Mouse (Mus musculus) embryonic fibroblast, embryonic 13.5 days (primary cell): Measurements from ENCODE around the gene Smim24.

Source experiments
- CTCF ChIP-seq: IDR thresholded peaks from 2 replicates; pipeline ENCODE4 v1.5.1; 2011; ENCODE audit warnings: mild to moderate bottlenecking, control low read depth, low read length, moderate library complexity, borderline replicate concordance; ENCODE audit not compliant: insufficient read depth
- POLR2A ChIP-seq: IDR thresholded peaks from 2 replicates; pipeline ENCODE4 v1.6.1; 2011; ENCODE audit warnings: low read depth, mild to moderate bottlenecking, control low read depth, low read length, moderate library complexity

DNA sequence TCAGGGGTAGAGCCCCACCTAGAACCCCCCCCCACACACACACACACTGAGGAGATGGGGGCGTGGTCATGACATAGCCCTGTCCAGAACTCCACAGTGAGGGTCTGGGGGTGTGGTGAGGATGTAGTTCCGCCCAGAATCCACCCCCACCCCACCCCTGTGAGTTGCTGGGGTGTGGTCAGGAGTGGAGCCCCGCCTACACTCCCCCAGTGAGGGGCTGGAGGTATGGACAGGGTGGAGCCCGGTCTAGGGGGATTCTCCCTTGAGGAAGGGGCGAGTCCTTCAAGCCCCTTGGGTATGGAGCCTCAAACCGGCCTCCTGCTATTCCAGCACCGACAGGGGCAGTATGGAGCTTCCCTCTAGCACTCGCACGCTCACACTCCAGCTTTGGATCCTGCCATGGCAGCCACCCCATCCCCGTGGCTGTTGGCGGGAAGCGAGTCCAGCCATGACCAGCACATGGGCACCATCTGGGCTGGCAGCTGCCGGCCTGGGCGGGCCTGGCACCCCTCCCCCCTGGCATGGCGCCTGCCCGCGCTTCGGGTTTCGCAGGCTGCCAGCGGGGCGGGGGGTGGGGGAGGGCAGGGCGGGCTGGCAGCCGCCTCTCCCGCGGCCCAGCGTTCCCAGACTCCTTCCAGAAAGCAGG, 23.9 kb downstream of the Smim24 start:
- TF ChIP-seq POLR2A (no peak), CTCF (peak; percentile 29; the same call in 1 of the 2 replicates)
